Mouse (Mus musculus): Measurements from ENCODE around the gene Pitpnb. TPM values are rescaled to one million over a fixed set of nuclear protein-coding genes. Genes with fewer than 3 reads are reported as not detected.

The Pitpnb gene
- polyA plus RNA-seq, 1 experiment from 2014 or later = 110 TPM

DNA sequence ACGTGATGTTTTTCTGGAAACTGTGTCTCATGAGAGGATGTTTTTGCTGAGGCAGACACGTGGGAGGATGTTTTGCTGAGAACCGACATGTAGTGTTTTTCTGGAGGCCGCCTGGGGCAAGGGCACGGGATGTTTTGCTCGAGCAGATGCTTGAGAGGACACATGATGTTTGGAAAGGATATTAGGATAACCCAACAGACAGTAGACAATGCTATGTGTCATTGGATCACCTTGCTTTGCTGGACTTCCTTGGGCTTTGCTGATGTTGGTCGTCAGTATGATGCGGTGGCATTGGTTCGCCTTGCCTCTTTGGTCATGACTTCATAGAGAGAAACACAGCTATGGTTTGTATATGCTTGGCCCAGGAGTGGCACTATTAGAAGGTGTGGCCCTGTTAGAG, 16.7 kb upstream of the Pitpnb start:
- WGBS = 80% methylated on average over 9 of the region's 9 CpGs
- no peaks in the 10 kb centered on the region for H3K9me3 ChIP-seq
- no peaks in the 10 kb centered on the region for H3K4me1 ChIP-seq
- ATAC-seq (ENCODE audit: borderline replicate concordance, extremely low read depth, low FRiP score, low TSS enrichment) = no peak
- H3K9ac ChIP-seq = no peak overlapping the region
- H3K27me3 ChIP-seq = no peaks in the 10 kb centered on the region
- H3K36me3 ChIP-seq = no peaks in the 10 kb centered on the region
- H3K4me2 ChIP-seq = no peak overlapping the region
- no peak overlapping the region for H3K27ac ChIP-seq
- no peak overlapping the region for H3K4me3 ChIP-seq

DNA sequence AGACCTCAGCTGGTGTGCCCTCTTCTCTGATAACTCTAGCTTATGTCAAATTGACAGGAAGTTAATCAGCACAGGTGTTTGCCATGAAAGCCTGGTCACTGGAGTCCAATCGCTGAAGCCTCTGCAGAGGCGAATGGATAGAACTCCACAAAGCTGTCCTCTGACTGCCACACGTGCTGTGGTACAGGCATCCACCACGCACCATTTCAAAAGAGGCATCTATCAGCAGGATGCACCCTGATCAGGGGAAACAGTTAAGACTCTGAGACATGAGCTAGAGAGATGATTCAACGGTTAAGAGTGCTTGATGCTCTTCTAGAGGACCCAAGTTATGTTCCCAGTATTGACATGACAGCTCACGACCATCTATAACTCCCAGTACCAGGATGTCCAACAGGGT, 15.5 kb upstream of the Pitpnb start:
- no peak for ATAC-seq (ENCODE audit: borderline replicate concordance, extremely low read depth, low FRiP score, low TSS enrichment)

DNA sequence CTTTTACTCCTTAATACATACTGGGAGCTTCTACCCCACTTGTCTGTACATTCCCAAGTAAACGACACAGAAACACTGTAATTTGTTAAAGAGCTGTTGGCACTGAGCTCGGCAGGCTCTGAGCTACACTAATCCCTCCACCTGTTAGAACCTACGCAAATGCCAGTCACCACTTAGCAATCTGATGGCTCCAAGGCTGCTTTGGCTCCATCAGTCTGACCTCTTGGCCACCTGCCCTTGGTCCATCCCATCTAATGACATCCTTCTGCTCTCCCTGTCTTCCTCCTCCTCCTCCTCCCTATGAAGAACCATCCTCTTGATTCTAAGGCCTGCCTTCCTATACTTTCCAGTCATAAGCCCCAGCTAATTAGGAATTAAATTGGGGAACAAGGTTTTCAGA, 13.0 kb upstream of the Pitpnb start:
- Histone ChIP-seq H3K4me1 (no peaks in the 10 kb centered on the region), H3K9ac (no peak overlapping the region), H3K4me2 (no peak overlapping the region), H3K27ac (no peak overlapping the region), H3K27me3 (no peaks in the 10 kb centered on the region), H3K9me3 (no peaks in the 10 kb centered on the region), H3K4me3 (no peak overlapping the region), H3K36me3 (no peaks in the 10 kb centered on the region)
- no peak for ATAC-seq (ENCODE audit: borderline replicate concordance, extremely low read depth, low FRiP score, low TSS enrichment)
- 59% methylated on average over 3 of the region's 3 CpGs for WGBS

More for the DNA sequence above, 15.5 kb upstream of the Pitpnb start:
- WGBS = 87% methylated on average over 6 of the region's 6 CpGs
- H3K9ac ChIP-seq = no peak overlapping the region
- no peaks in the 10 kb centered on the region for H3K9me3 ChIP-seq
- no peaks in the 10 kb centered on the region for H3K36me3 ChIP-seq
- no peak overlapping the region for H3K4me3 ChIP-seq
- no peak overlapping the region for H3K27ac ChIP-seq
- no peaks in the 10 kb centered on the region for H3K4me1 ChIP-seq
- no peak overlapping the region for H3K4me2 ChIP-seq
- H3K27me3 ChIP-seq = no peaks in the 10 kb centered on the region

- 44% methylated on average over 1 of the region's 1 CpGs for WGBS
- Histone ChIP-seq H3K9me3 (no peaks in the 10 kb centered on the region), H3K4me2 (no peak overlapping the region), H3K27me3 (no peaks in the 10 kb centered on the region), H3K9ac (no peak overlapping the region), H3K36me3 (no peaks in the 10 kb centered on the region), H3K4me1 (no peaks in the 10 kb centered on the region), H3K27ac (no peak overlapping the region), H3K4me3 (no peak overlapping the region)
- ATAC-seq (ENCODE audit: borderline replicate concordance, extremely low read depth, low FRiP score, low TSS enrichment) = no peak
Observed at GRCm38 (mm10) chr5:111318946-111319345, 11.6 kb upstream of the Pitpnb start.

- 12% methylated on average over 1 of the region's 1 CpGs for WGBS
- peaks cover 5% of the 10 kb centered on the region; the same call in 1 of the 2 replicates for H3K4me1 ChIP-seq
- H3K27ac ChIP-seq = no peak overlapping the region
- no peaks in the 10 kb centered on the region for H3K27me3 ChIP-seq
- H3K9me3 ChIP-seq = no peaks in the 10 kb centered on the region
- no peak overlapping the region for H3K4me3 ChIP-seq
- no peak overlapping the region for H3K9ac ChIP-seq
- no peaks in the 10 kb centered on the region for H3K36me3 ChIP-seq
- no peak overlapping the region for H3K4me2 ChIP-seq
- no peak for ATAC-seq (ENCODE audit: borderline replicate concordance, extremely low read depth, low FRiP score, low TSS enrichment)
Observed at GRCm38 (mm10) chr5:111325813-111326212, 4.8 kb upstream of the Pitpnb start.

- ATAC-seq (ENCODE audit: borderline replicate concordance, extremely low read depth, low FRiP score, low TSS enrichment) = no peak
- H3K36me3 ChIP-seq = no peaks in the 10 kb centered on the region
- H3K27me3 ChIP-seq = no peaks in the 10 kb centered on the region
- peaks cover 15% of the 10 kb centered on the region for H3K4me1 ChIP-seq
- no peak overlapping the region for H3K4me2 ChIP-seq
- no peaks in the 10 kb centered on the region for H3K9me3 ChIP-seq
- WGBS = 65% methylated on average over 7 of the region's 7 CpGs
- H3K27ac ChIP-seq = no peak overlapping the region
- H3K9ac ChIP-seq = no peak overlapping the region
- H3K4me3 ChIP-seq = no peak overlapping the region
Observed at GRCm38 (mm10) chr5:111327420-111327819, 3.1 kb upstream of the Pitpnb start.

DNA sequence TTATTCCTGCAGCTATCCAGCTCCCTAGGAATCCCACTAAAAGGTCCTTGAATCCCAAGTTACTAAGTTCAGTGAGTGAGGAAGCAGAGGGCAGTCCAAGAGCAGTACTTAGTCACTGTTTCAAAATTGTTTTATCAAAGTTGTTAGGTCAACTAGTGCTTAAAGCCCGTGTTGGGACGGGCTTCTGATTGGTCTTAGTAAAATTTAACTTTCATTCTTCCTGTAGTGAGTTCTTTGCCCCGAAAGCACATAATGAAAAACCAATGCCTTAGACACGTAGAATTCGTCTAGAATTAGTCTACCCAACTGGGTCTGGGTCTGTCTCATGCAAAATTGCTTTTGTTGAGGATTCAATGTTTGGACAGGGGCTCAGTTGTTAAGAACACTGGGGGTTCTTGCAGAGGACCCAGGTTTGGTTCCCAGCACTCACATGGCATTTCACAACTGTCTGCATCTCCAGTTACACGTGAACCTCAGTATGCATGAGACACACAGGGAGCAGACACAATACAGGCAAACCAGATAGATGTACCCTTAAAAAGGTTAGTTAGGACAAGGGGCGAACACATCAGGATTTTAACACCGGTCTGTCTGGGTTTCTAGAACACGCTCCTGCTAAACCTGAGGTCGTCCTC, 664 bp upstream of the Pitpnb start:
- WGBS = 16% methylated on average over 10 of the region's 10 CpGs
- Histone ChIP-seq H3K9ac (peak overlapping the region; percentile 53), H3K27me3 (no peaks in the 10 kb centered on the region), H3K36me3 (peaks cover 7% of the 10 kb centered on the region; the same call in 1 of the 2 replicates), H3K4me3 (peak overlapping the region; percentile 79), H3K27ac (peak overlapping the region; percentile 74), H3K4me1 (peaks cover 24% of the 10 kb centered on the region), H3K4me2 (peak overlapping the region; percentile 57), H3K9me3 (no peaks in the 10 kb centered on the region)
- peak; percentile 23 for ATAC-seq (ENCODE audit: borderline replicate concordance, extremely low read depth, low FRiP score, low TSS enrichment)

- Histone ChIP-seq H3K27me3 (no peaks in the 10 kb centered on the region), H3K36me3 (peaks cover 7% of the 10 kb centered on the region; the same call in 1 of the 2 replicates), H3K4me3 (peak overlapping the region; percentile 79), H3K4me2 (peak overlapping the region; percentile 71), H3K27ac (peak overlapping the region; percentile 72), H3K9me3 (no peaks in the 10 kb centered on the region), H3K4me1 (peaks cover 24% of the 10 kb centered on the region), H3K9ac (peak overlapping the region; percentile 90)
- no peak for ATAC-seq (ENCODE audit: borderline replicate concordance, extremely low read depth, low FRiP score, low TSS enrichment)
- WGBS = 1% methylated on average over 14 of the region's 14 CpGs
Observed at GRCm38 (mm10) chr5:111331099-111331435, 504 bp downstream of the Pitpnb start.

GRCm38 (mm10) chr5:111335939-111336691, 5.6 kb downstream of the Pitpnb start:
- Histone ChIP-seq H3K36me3 (peaks cover 37% of the 10 kb centered on the region), H3K27me3 (no peaks in the 10 kb centered on the region), H3K27ac (no peak overlapping the region), H3K9me3 (no peaks in the 10 kb centered on the region), H3K4me2 (no peak overlapping the region), H3K4me1 (peaks cover 18% of the 10 kb centered on the region), H3K4me3 (no peak overlapping the region), H3K9ac (no peak overlapping the region)
- 52% methylated on average over 8 of the region's 8 CpGs for WGBS
- ATAC-seq (ENCODE audit: borderline replicate concordance, extremely low read depth, low FRiP score, low TSS enrichment) = no peak

DNA sequence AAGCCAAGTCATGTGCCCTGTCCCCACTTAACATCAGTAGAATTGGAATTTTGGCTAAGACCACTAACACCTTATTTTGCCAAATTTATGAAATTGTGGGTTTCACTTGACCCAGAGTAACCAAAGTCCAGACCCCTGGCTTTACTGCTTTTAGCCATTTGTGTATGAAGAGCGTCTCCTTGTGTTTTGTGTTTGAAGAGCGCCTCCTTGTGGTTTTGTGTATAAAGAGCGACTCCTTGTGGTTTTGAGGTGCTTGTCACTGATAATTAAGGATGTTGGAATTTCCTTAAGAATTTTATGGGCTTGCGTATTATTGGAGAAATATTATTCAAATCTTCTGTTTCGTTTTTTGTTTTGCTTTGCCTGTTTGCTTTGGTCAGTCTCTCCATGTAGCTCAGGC, 11.0 kb downstream of the Pitpnb start:
- H3K4me1 ChIP-seq = no peaks in the 10 kb centered on the region
- H3K4me2 ChIP-seq = no peak overlapping the region
- 40% methylated on average over 5 of the region's 5 CpGs for WGBS
- ATAC-seq (ENCODE audit: borderline replicate concordance, extremely low read depth, low FRiP score, low TSS enrichment) = no peak
- H3K9ac ChIP-seq = no peak overlapping the region
- no peaks in the 10 kb centered on the region for H3K9me3 ChIP-seq
- H3K4me3 ChIP-seq = no peak overlapping the region
- peaks cover 59% of the 10 kb centered on the region for H3K36me3 ChIP-seq
- no peaks in the 10 kb centered on the region for H3K27me3 ChIP-seq
- no peak overlapping the region for H3K27ac ChIP-seq

- WGBS = 79% methylated on average over 2 of the region's 2 CpGs
- Histone ChIP-seq H3K36me3 (peaks cover 71% of the 10 kb centered on the region), H3K4me1 (no peaks in the 10 kb centered on the region), H3K27me3 (no peaks in the 10 kb centered on the region), H3K4me2 (no peak overlapping the region), H3K27ac (no peak overlapping the region), H3K9me3 (no peaks in the 10 kb centered on the region), H3K4me3 (no peak overlapping the region), H3K9ac (no peak overlapping the region)
- ATAC-seq (ENCODE audit: borderline replicate concordance, extremely low read depth, low FRiP score, low TSS enrichment) = no peak
Observed at GRCm38 (mm10) chr5:111344721-111345400, 14.3 kb downstream of the Pitpnb start.
